Mouse (Mus musculus): ENCODE measurements around the gene Vps33a. TPM values are rescaled to one million over a fixed set of nuclear protein-coding genes. Genes with fewer than 3 reads are reported as not detected.
A peak's percentile ranks its signal among the peaks of the same experiment; 100 is the strongest.
"Not testable (repeated sequence)": the region's sequence is repeated elsewhere in the genome, so short reads cannot be mapped to it uniquely, and the experiment has no call there.

Gene Vps33a
- polyA plus RNA-seq, 1 experiment from 2014 or later, result 30.4 TPM

DNA sequence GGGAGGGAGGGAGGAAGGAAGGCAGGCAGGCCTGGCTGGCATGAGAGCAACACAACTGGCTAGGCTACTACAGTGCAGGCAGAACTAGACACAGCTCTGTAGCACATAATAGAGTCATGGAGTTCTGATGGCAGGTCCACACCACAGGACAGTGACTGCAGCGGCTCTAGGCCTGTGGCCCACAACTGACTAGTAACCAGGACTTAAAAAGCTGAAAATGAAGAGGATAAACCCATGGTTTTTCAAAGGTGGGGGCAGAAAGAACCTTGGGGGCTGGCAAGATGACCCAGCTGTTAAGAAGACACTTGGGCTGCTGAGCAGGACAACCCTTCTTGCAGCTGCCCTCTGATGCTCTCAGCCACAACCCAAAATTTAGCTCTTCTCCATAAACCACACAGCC lies 51.2 kb downstream of the Vps33a start:
- Histone ChIP-seq H3K27me3 (ENCODE audit: low read depth, poor library complexity, severe bottlenecking) (no peaks in the 10 kb centered on the region), H3K9me3 (replicated peaks) (no peaks in the 10 kb centered on the region), H3K36me3 (peaks cover 36% of the 10 kb centered on the region), H3K27ac (replicated peaks) (no peak overlapping the region), H3K4me3 (no peak overlapping the region), H3K4me1 (peaks cover 36% of the 10 kb centered on the region)
- 88% methylated on average over 1 of the region's 1 CpGs for WGBS
- no peak for DNase-seq (ENCODE audit: low spot score)

DNA sequence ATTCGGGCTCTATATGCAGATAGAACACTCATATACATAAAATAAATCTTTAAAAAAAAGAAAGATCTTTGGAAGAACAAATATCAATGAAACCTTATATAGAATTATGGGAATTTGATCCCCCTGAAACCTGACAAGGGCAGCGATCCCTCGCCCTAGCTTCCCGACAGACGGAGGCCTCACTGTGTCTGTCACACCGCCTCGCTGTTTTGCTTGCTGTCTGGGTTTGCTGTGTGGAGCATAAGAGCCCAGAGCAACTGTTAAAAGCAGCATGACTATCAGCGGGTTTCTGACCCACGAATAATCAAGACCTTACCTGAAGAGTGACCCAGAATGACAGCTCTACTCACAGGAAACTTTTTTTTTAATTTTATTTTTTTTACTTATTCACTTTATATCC lies 52.2 kb downstream of the Vps33a start:
- WGBS, result 89% methylated on average over 9 of the region's 9 CpGs

DNA sequence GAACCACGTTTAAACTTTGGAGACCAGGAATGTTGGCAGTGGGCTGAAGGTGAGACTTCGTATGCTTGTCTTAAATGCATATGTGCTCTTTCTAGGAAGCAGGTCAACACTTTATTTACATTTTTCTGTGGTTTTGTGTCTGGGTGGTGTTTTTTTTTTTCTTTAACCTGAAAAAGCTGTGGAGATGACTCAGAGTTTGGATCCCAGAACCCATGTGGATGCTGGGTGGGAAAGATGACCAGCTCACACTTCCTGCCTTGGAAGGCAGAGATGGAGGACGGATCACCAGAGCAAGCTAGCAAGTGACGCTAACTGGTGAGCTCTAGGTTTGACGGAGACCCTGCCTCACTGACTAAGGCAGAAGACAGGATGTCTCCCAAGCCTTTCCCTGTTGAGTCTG lies 58.0 kb downstream of the Vps33a start:
- H3K27me3 ChIP-seq (ENCODE audit: low read depth, poor library complexity, severe bottlenecking), result peaks cover 9% of the 10 kb centered on the region; the same call in 1 of the 2 replicates
- H3K27ac ChIP-seq (replicated peaks), result no peak overlapping the region
- 86% methylated on average over 5 of the region's 5 CpGs for WGBS
- H3K4me1 ChIP-seq, result no peaks in the 10 kb centered on the region
- H3K36me3 ChIP-seq, result peaks cover 94% of the 10 kb centered on the region
- DNase-seq (ENCODE audit: low spot score), result no peak
- no peak overlapping the region for H3K4me3 ChIP-seq
- H3K9me3 ChIP-seq (replicated peaks), result no peaks in the 10 kb centered on the region

More for the DNA sequence above, 52.2 kb downstream of the Vps33a start:
- no peak for DNase-seq (ENCODE audit: low spot score)
- Histone ChIP-seq H3K27me3 (ENCODE audit: low read depth, poor library complexity, severe bottlenecking) (no peaks in the 10 kb centered on the region), H3K4me3 (no peak overlapping the region), H3K9me3 (replicated peaks) (no peaks in the 10 kb centered on the region), H3K27ac (replicated peaks) (no peak overlapping the region), H3K36me3 (peaks cover 45% of the 10 kb centered on the region), H3K4me1 (peaks cover 36% of the 10 kb centered on the region)

DNA sequence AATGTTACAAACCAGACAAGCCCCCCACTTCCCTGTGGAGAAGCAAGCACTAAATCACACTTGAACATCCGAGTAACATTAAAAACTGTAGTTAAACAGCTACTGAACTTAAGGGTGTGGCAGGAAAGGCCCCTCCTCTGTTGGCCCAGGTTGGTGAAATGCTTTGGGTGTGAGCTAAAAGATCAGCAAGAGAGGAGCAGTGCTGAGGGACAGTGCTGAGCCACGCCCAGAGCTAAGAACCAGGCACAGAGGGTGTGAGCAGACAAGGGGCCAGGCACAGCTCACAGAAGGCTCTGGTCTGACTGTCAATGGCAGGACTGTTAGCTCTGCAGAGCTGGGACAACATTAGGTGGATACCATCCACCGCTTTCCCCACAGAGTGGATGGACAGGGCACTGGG lies 60.7 kb downstream of the Vps33a start:
- no peak for DNase-seq (ENCODE audit: low spot score)
- Histone ChIP-seq H3K4me3 (no peak overlapping the region), H3K9me3 (replicated peaks) (no peaks in the 10 kb centered on the region), H3K27me3 (ENCODE audit: low read depth, poor library complexity, severe bottlenecking) (peaks cover 28% of the 10 kb centered on the region), H3K27ac (replicated peaks) (no peak overlapping the region), H3K4me1 (peaks cover 22% of the 10 kb centered on the region), H3K36me3 (peaks cover 66% of the 10 kb centered on the region)
- WGBS, result 86% methylated on average over 3 of the region's 3 CpGs

DNA sequence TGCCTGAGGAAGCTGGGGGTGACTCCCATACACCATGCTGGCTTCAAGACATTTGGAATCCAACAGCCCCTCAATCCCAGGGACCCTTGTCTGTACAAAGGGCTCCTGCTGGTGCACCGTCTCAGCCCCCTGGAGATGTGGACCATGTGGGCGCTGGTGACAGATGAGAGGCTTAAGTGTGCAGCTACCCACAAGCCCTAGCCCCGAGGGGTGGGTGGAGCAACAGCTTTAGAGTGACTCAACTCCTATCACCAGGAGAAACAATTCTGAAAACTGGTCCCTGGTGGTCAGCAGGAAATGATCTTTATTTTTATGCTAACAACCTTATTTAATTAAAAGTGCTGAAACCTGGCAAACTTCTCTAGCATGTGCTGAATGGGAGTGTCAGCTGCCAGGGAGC lies 61.4 kb downstream of the Vps33a start:
- H3K36me3 ChIP-seq, result peaks cover 60% of the 10 kb centered on the region
- H3K4me1 ChIP-seq, result peaks cover 22% of the 10 kb centered on the region
- H3K4me3 ChIP-seq; DNase-seq (ENCODE audit: low spot score); H3K9me3 ChIP-seq (replicated peaks); H3K27ac ChIP-seq (replicated peaks): not testable (repeated sequence)
- 90% methylated on average over 3 of the region's 3 CpGs for WGBS
- H3K27me3 ChIP-seq (ENCODE audit: low read depth, poor library complexity, severe bottlenecking), result peaks cover 34% of the 10 kb centered on the region

DNA sequence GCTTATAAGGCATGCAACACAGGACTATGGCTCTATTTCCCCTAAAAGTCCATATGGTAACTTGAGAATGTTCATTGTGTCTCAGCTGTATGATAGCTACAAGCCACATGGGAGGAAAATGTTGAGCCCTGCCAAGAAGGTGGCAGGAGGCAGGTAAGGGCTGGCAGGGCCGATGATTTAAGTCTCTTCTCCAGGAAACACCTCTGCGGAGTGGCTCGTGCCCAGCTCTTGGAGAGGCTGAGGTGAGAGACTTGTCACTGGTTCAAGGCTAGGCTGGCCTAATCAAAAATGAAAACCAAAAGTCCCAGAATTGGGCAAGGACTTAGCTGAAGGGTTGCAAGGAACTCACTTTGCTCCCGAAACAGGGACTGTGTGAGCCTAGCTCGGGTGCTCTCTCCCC lies 62.7 kb downstream of the Vps33a start, which contains the start of gene B3gnt4:
Gene B3gnt4, plus strand, starts transcription at position 301 of the 400 bp plus-strand sequence.
- Histone ChIP-seq H3K27ac (replicated peaks) (no peak within 1 kb of the TSS), H3K4me1 (peaks cover 22% of the 10 kb centered on the region), H3K9me3 (replicated peaks) (no peaks in the 10 kb centered on the region), H3K4me3 (no peak within 1 kb of the TSS; the same call in 1 of the 2 replicates), H3K27me3 (ENCODE audit: low read depth, poor library complexity, severe bottlenecking) (peaks cover 39% of the 10 kb centered on the region), H3K36me3 (peaks cover 47% of the 10 kb centered on the region)
- no peak for DNase-seq (ENCODE audit: low spot score)
- 90% methylated on average over 5 of the region's 5 CpGs for WGBS

DNA sequence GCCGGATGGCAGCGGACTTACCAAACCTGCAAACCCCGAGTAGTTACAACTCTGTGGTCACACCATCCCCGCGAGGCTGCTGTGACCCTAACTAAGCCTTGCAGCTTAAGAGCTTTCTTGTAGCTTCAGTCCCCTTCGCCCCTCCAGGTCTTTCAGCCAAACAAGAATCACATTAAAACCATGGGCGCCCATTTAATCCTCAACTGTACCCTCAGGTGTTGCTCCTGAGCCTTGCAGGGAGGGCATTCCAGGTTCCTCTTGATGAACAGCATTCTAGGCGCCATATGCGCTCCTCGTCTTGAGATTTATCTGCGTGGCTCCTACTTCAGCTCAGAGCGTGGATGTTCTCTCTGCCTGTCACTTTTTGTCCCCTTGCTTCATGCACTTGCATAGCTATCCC lies 63.9 kb downstream of the Vps33a start:
- Histone ChIP-seq H3K4me1 (peaks cover 23% of the 10 kb centered on the region), H3K27me3 (ENCODE audit: low read depth, poor library complexity, severe bottlenecking) (peaks cover 39% of the 10 kb centered on the region), H3K9me3 (replicated peaks) (no peaks in the 10 kb centered on the region), H3K36me3 (peaks cover 34% of the 10 kb centered on the region), H3K27ac (replicated peaks) (peak overlapping the region; percentile 84), H3K4me3 (peak overlapping the region; percentile 68)
- no peak for DNase-seq (ENCODE audit: low spot score)
- WGBS, result 10% methylated on average over 12 of the region's 12 CpGs

DNA sequence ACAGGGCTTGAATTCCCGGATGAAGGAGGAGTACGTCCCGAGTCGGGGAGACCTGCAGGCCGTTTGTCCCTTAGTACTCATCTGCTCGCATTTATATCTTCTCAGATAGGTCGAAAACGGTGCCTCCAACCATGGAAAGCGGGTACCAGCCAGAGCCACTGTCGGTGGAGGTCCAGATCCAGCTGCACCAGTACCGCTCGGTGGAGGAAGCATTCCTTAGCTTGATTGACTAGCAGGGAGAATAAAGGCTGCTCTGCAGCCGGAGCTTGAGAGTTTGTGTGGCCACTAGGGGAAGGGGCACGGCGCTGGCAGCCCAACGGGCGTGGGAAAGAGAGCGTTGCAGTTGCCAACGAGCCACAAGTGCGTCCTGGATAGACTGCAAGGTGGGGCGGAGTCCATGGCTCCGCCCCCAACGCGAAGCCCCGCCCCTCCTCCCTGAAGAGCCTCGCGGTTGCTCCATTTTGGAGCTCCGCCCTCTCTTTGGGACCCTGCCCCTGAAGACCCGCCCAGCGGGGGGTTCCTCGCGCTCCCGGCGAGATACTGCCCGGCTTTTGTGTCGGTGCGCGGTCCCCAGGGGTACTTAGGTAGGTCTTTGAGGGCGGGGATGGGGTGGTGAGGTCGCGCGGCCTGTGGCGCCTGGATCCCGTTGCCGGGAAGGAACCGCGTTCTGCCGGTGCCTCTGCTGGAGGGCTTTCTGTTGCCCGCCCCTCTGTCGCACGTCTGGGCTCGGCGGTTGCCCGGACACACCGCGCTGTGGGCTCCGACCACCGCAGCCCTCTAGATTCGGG lies 64.7 kb downstream of the Vps33a start:
- Histone ChIP-seq H3K27me3 (ENCODE audit: low read depth, poor library complexity, severe bottlenecking) (peaks cover 39% of the 10 kb centered on the region), H3K4me3 (peak overlapping the region; percentile 68), H3K27ac (replicated peaks) (peak overlapping the region; percentile 84), H3K36me3 (peaks cover 29% of the 10 kb centered on the region), H3K4me1 (peaks cover 29% of the 10 kb centered on the region), H3K9me3 (replicated peaks) (no peaks in the 10 kb centered on the region)
- 1% methylated on average over 59 of the region's 59 CpGs for WGBS
- peak; percentile 92 for DNase-seq (ENCODE audit: low spot score)

DNA sequence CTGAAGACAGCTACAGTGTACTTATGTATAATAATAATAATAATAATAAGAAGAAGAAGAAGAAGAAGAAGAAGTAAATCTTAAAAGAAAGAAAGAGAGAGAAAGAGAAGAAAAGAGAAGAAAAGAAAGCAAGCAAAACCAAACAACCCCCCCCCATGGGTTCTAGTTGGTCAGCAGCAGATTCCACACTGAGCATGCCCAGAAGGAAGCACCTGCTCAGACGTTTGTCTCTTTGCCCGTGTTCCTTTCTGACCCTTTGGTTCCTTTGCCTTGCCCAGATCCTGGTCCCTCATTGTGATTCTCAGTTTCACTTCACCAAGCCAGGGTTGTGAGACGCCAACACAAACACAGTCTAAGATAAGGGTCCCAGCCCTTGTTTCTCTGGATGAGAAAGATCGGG lies 70.9 kb downstream of the Vps33a start:
- H3K4me3 ChIP-seq, result no peak overlapping the region
- no peak for DNase-seq (ENCODE audit: low spot score)
- WGBS, result 88% methylated on average over 4 of the region's 4 CpGs
- H3K27me3 ChIP-seq (ENCODE audit: low read depth, poor library complexity, severe bottlenecking), result peaks cover 21% of the 10 kb centered on the region
- no peak overlapping the region for H3K27ac ChIP-seq (replicated peaks)
- peaks cover 22% of the 10 kb centered on the region for H3K4me1 ChIP-seq
- no peaks in the 10 kb centered on the region for H3K9me3 ChIP-seq (replicated peaks)
- H3K36me3 ChIP-seq, result no peaks in the 10 kb centered on the region

DNA sequence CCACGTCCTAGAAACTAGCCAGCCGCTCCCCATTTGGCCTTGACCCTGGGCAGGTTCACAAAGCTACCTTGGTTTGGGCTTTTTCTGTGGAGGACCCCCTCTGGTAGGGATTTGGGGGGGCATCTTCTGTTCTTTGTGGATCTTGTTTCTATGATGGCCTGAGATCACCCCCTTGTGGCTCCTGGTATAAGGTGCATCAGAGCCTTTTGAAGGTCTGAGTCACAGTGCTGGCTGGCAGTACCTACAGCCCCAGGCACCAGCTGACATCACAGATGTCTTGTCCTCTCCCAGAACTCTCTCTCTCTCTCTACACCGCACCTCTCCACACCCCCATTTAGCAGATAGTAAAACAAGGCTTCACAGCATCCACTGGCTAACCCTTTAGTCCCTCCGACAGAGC lies 73.1 kb downstream of the Vps33a start:
- WGBS, result 51% methylated on average over 4 of the region's 4 CpGs
- Histone ChIP-seq H3K27me3 (ENCODE audit: low read depth, poor library complexity, severe bottlenecking) (peaks cover 16% of the 10 kb centered on the region), H3K36me3 (no peaks in the 10 kb centered on the region), H3K4me1 (peaks cover 27% of the 10 kb centered on the region), H3K4me3 (no peak overlapping the region), H3K9me3 (replicated peaks) (no peaks in the 10 kb centered on the region), H3K27ac (replicated peaks) (no peak overlapping the region)
- no peak for DNase-seq (ENCODE audit: low spot score)

DNA sequence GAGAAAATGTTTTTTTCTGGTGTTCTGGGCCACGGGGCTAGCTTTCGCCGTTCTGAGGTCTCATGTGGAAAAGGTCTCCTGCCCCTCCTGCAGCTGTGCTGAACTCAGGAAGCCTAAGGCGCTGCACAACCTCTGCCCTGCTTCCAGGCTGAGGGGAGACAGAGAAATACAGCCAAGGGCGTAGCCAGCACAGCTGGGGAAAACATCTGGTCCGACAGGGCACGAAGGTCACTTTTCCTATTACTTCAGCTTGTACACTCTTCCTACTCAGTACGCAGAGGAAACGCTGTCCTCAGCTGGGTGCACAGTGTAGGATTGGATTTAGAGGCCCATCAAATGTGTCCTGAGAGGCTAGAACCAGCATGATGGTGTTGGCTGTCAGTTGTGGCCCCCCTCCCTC lies 82.9 kb downstream of the Vps33a start:
- DNase-seq (ENCODE audit: low spot score), result no peak
- peaks cover 12% of the 10 kb centered on the region for H3K27me3 ChIP-seq (ENCODE audit: low read depth, poor library complexity, severe bottlenecking)
- 67% methylated on average over 9 of the region's 9 CpGs for WGBS
- no peaks in the 10 kb centered on the region for H3K9me3 ChIP-seq (replicated peaks)
- no peak overlapping the region for H3K27ac ChIP-seq (replicated peaks)
- H3K4me1 ChIP-seq, result peaks cover 13% of the 10 kb centered on the region
- 0 out of 2 replicates have a peak overlapping the region, but pooled peaks have one; percentile 51 for H3K4me3 ChIP-seq
- H3K36me3 ChIP-seq, result no peaks in the 10 kb centered on the region

DNA sequence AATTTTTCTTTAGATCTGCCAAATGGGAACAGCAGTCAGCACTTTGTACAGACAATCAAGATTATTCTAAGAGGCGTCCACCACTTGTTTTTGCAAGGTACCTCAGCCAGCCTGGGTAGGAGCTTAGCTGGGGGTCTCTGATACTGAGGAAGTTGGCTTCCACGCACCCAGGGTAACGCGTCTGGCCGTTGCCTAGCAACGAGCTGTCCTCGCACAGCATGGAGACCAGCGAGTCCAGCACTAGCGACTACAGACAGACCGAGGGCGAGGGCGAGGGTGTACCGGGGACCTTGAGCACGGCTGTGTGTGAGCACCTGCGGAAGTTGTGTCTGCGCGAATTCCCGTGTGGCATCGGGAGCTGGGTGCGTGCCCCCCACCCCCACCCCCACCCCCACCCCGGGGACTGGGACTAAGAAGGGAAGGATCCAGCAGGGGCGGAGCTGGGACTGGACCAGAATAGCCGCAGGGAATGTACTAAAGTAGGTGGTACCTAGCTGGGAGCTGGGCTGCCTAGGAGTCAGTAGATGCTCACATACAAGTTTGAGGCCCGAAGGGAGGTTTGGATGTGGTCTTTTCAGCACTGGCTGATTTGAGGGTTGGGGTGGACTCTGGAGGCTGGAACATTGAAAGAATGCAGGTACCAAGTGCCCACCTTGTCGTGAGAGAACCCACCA lies 83.6 kb downstream of the Vps33a start, which contains the start of the genes Lrrc43 and Il31:
Gene Lrrc43, plus strand, starts transcription at position 194 of the 674 bp plus-strand sequence.
Gene Il31, minus strand, starts transcription at position 378 of the 674 bp plus-strand sequence.
- peaks cover 12% of the 10 kb centered on the region for H3K27me3 ChIP-seq (ENCODE audit: low read depth, poor library complexity, severe bottlenecking)
- WGBS, result 9% methylated on average over 25 of the region's 25 CpGs
- H3K9me3 ChIP-seq (replicated peaks), result no peaks in the 10 kb centered on the region
- DNase-seq (ENCODE audit: low spot score), result peak; percentile 63
- 0 out of 2 replicates have a peak within 1 kb of the TSS, but pooled peaks have one; percentile 42 for H3K27ac ChIP-seq (replicated peaks)
- H3K36me3 ChIP-seq, result no peaks in the 10 kb centered on the region
- H3K4me3 ChIP-seq, result peak within 1 kb of the TSS; percentile 51
- H3K4me1 ChIP-seq, result peaks cover 13% of the 10 kb centered on the region
